Mouse (Mus musculus) heart, adult 11 months (tissue): ENCODE data around the gene Timm8a2.

Experiments
- DNase-seq: peaks from one replicate; pipeline ENCODE4 v3.0.0; 2022

Gene Timm8a2

DNA sequence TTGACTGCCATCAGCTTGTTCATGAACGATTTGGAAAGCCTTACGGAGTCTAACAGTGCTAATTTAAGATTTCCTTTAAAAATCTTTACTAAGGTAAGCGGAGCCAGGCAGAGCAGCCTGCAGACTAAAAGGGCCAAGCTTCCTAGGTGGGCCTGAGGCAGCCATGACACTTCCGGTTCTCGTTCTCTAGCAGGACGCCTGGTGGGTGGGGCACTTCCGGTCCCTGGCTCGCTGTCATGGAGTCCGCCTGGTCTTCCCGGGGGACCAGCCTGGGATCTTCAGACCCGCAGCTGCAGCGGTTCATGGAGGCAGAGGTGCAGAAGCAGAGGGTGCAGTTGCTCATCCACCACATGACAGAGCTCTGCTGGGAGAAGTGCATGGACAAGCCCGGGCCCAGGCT is at the start of gene Timm8a2:
Gene Timm8a2, plus strand, starts transcription at position 224 of the 400 bp plus-strand sequence.
- DNase-seq = no peak

DNA sequence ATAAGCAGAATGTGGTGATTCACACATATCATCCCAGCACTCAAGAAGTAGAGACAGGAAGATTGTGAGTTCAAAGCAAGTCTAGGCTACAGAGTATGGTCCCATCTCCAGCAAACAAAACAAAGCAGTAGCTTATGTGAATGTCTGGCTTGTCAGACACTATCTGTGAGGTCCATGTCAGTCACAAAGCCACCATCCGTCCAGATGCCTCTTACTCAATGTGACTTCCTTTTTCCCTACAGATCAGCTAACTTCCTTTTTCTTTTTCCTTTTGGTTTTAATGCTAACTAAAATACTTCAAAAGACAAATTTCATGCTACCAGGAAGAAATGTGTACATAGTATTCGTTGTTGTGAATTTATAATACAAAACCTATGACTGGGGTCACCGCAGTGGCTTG is 49.0 kb upstream of the Timm8a2 start:
- DNase-seq = peak; percentile 93

DNA sequence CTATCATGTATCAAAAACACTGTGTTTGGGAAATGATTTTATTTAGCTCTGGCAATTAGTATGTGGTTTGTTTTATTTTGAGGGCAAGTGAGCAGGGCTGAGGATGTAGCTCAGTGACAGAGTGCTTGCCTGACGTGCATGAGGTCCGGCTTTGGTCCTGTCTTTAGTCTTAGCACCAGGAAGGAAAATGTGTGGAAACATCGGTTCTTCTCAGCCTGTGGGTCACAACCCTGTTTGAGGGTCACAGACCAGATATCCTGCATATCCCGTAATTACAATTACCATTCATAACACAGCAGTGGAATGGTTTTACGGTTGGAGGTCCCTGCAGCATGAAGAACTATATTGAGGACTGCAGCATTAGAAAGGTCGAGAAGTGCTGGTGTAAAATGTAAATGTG is 48.4 kb upstream of the Timm8a2 start:
- peak; percentile 80 for DNase-seq

DNA sequence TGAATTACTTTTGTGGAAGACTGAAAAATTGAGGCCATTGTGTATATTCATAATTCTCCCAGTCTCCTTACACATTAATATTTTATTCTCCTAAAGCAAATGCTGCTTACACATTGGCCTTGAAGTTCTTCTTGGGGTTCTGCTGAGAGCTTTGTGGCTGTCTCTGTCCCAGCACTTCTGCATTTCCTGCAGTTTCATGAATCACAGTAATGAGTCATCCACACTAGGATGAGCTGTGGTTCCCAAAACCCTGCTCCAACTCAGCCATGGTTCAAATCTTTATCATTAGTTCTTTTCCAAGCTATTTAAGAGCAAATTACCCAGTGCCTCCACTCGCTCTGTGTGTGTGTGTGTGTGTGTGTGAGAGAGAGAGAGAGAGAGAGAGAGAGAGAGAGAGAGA is 47.2 kb upstream of the Timm8a2 start:
- peak; percentile 85 for DNase-seq

DNA sequence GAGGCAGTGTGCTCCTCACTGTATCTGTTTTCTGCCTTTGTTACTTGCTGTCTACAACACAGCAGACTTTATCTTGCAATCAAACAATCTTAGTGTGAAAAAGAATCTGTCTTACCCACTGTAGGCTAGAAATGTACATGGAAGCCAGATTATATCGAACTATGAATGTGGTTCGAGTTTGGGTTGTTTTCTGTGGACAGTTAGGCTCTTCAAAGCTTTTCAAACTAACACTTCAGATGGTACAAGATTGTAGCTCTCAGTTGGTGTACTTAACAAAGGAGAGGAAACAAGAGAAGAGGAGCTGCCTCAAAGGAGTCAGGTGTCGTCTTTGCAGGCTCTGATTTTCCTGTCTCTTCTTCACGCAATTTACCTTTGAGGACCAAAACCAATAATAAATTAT is 46.8 kb upstream of the Timm8a2 start:
- peak; percentile 52 for DNase-seq

DNA sequence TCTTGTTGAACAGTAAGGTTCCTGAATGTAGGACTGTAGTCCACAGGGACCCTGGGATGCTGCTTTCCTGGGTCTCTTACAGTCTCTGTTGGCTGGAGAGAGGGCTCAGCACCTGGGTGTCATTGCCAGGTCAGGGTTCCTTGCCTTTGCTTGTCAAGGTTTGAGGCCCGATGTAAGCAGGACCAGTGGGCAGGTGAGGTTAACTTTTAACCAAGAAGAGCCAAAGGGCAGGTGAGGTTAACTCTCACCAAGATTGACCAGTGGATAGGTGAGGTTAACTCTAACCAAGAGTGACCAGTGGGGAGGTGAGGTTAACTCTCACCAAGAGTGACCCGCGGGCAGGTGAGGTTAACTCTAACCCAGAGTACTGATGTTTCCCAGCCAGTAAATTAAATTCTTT is 45.1 kb upstream of the Timm8a2 start:
- peak; percentile 78 for DNase-seq

DNA sequence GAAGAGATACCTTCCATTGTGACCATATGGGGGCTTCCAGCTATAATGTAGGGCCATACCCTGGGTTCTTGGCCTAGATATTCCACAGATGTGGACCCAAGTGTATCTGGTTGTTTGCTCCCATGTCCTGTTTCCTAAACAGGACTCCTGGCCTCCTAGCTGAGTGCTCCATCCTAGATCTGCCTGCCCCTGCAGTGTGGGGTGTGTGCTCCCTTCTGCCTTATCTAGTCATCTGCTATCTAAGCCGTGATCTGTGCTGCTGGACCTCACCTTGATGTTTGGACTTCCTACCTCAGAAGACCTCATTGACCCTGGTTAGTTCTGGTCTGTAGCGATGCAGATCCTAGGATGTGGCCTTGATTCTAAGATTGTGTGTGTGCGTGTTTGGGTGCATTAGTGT is 44.6 kb upstream of the Timm8a2 start:
- DNase-seq = peak; percentile 71

DNA sequence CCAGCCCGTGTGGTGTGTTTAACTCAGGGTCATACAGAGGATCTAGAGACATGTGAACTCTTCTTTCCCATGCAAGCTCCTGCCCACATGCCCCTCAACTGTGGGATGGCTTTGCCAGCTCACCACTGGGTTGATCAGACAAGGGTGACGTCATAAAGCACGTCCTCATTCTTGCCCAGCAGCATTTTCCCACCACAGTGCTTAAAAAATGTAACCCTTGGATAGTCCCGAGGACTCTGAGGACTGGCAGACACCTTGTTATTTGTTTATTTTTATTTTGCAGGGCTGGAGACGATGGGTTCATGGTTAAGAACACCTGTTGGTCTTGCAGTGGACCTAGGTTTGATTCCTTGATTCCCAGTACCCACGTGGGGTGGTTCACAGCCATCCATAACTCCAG is 43.6 kb upstream of the Timm8a2 start:
- peak; percentile 54 for DNase-seq

DNA sequence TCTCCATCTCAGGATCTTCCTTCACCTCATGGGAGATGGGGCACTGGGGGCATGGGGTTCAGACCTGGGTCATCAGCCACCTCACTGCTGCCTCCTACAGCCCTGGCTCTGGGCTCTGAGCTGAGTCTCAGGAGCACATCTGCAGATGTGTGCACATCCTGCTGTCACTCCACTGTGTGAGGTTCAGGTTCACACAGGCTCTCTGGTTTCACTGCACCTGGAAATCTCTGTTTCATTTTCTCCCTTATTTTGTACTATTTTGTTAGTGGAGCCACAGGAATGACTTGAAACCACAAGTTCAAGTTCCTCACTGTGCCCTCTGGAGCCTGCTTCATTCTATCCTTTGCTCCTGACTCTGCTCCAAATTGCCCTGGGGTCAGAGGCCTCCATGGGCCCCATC is 42.6 kb upstream of the Timm8a2 start:
- DNase-seq = peak; percentile 77

DNA sequence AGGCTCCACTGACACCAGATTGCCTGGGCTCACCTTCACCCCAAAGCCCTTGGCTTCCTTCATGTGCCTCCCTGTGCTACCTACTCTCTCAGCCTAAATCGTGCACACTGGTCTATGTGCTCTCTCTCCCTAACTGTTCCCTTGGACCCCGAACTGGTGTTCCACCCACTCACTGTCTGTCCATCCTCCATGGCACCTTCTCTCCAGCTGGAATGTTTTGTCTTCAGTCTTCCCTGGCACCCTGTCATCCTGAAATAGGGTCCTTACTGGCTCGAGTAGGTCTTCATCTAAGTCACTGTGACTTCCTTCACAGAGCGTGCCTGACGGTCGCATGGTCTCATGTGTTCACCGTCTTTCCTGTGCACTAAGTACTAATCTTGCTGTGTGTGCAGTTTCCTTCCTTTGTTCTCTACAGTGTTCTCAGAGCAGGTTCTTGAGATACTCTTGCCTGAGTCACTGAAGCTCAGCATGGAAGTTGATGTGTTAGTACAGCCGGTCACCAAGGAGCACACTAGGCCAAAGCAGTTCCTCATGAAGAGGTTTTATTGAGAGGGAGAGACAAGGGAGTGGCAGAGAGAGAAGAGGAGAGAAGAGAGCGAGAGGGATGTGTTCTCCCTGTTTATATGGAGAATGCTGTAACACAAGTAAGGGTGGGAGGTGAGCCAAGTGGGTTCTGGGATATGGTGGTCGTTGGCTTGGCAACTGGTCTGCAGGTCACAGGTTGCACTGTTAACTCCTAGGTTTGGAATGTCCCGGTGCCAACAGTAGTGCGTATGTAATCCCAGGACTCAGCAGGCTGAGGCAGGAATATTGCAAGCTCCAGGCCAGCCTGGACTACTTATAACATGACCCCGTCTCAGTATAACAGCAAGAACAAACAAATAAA is 41.8 kb upstream of the Timm8a2 start:
- peak; percentile 83 for DNase-seq

DNA sequence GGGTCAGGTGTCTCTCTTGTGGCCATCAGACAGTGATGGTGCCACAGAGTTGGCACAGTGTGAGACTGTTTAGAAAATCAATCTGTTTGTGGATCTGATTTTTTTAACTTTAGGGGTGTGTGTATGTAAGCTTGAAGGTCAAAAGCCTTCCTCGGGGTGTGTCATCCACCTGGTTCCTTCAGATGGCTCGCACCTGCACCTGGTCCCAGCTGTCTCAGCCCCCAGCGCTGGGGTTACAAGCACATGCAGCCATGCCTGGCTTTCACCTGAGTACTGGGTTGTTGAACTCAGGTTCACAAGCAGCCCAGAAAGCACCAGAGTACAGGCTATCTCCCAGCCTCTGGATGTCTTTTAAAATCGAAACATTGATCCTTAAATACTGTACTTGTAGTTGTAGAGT is 40.9 kb upstream of the Timm8a2 start:
- peak; percentile 64 for DNase-seq

DNA sequence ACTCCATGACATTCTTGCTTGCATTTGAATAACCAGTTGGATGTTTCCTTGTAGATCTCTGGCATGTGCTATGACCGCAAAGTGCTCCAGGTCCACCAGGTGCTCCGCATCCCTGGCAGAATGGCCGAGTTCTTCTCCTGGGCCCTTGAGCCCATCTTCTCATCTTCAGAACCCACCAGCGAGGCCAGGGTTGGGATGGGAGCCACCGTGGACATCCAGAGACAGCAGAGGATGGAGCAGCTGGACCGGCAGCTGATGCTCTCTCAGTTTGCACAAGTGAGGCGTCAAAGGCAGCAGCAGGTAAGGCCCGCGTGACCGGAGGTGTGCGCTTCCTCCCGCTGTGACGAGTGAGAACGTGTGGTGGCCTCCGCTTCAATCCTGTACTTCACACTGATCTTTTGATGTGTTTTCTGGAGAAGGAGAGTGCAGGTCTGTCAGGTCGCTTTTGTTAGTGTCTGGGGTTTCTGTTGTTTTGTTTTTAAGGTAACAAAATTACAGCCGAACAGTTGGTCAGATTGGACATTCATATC is 40.2 kb upstream of the Timm8a2 start:
- peak; percentile 91 for DNase-seq

DNA sequence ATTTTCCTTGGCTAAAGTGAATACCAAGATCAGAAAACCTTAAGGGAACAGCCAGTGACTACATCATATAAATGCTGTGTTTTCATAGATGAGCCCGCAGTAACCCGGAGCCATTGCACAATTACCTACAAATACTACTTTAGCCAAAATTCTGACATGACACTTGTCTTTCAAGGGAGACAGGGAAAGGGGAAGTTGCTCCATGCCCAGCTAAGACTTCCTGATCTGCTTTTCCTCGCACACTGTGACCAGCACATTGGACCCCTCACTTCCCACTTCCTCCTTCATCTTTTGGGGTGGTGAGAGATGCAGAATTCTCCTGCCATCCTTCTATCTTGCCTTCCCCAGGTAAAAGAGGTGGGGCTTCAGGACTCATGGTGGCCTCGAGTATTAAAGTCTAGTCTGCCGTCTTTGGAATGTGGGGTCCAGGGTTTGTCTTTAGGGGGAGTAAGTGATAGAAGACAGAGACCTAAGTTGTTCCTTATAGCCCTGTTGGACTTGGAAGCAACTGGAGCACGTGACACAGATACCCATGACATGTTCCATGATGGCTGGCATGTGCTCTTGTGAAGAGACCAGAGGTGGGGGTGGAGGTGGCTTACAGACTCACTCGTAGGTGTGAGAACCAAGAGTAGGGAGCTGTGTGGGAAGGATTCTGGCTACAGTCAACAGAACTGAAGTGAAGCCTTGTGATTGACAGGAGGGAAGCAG is 39.5 kb upstream of the Timm8a2 start:
- DNase-seq = peak; percentile 93

DNA sequence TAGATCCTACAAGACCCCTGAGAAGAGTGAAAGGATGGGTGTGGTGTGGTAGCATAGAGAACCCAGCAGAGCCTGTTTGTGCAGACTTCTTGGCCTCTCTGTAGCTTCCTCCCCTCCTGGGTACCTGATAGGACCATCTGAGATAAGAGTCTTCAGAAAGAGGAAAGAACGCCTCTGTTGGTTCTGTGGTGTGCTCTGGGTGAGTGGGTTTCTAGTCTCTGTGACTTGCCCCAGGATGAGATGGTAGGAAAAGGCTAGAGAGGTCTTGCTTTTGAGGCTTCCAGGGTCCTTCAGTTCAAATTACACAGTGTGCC is 39.0 kb upstream of the Timm8a2 start:
- no peak for DNase-seq

DNA sequence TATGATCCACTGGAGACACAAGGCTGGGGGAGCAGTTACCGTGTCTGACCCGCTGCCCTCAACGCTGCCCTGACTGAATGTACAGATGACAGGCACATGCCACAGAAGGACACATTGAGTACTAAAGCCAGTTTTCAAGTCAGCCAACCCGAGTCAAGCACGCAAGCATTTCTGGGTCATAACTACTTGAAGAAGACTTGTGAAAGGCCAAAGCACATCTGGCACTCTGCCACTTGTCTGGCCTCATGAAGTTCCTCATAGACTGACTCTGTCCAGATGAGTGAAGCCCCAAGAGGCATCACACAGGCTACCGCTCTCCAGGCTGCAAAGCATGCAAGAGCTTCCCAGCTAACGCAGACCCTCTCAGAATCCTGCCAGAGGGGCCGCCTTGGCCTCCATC is 37.7 kb upstream of the Timm8a2 start:
- DNase-seq = peak; percentile 98

DNA sequence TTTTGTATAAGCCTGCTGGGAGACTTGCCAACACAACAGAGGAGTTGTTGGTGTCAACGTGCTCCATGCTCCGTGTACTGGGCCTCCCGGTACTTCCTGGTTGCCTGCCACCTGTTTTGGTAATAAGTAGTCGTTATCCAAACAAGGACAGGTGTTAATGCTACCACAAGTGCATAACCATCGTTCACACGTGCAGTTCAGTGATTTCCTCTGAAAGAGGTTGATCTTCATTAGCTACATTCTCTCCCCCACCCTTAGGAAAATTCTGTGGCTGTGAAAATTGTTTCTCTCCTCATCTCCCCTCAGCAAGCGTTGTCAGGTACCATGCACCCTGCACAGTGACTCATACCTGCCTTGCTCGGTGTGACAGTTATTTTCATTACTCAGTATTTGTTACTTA is 35.0 kb upstream of the Timm8a2 start:
- peak; percentile 41 for DNase-seq

DNA sequence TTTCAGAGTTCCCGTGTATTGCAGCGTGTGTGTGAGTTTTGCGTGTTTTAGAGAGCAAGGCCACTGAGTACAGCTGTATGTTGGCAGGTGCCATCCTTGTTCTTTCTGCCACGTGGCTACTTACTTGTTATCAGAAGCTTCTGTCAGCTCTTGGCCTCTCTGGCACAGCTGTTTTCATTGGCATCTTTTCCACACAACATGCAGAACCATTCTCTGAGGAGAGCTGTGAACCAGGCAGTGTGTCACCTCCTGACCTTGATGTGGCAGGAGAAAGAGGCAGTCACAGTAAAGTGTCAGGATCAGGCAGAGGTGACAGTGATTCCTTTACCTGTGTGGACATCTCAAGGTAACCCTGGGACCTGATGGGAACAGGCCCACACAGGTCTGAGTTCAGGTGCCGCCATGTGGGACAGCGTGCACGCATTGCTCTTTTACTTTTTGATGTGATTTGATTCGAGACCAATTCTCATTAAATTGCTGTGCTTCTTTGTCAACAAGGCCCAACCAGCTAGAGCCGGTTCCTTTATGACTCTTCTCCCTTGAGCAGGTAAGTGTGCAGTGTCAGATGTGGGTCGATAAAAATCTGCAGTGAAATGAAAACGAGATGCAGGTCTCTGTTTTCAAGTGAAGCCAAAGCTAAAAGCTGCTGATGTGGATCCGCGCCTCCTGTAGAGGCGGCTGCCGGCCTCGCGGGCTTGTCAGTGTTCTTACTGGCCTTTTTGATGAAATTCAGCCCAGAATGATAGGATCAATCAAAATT is 33.9 kb upstream of the Timm8a2 start:
- peak; percentile 86 for DNase-seq

DNA sequence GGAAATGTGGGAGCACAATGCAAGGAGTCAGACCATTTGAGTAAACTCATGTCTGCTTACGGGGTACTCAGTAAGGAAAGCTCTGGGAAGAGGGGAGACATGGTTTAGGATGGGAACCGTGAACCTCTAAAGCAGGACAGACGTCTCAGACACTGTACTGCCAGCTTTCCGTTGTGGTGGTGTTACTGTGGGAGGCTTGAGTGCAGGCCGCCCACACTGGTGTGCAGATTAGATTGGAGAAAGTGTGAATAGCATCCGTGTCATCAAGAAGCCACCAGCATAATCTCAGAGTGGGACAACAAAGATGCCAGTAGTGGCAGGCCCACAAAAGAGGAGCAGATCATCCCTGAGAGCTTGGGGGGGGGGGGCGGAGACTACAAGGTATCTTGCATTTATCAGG is 32.2 kb upstream of the Timm8a2 start:
- DNase-seq = peak; percentile 49

DNA sequence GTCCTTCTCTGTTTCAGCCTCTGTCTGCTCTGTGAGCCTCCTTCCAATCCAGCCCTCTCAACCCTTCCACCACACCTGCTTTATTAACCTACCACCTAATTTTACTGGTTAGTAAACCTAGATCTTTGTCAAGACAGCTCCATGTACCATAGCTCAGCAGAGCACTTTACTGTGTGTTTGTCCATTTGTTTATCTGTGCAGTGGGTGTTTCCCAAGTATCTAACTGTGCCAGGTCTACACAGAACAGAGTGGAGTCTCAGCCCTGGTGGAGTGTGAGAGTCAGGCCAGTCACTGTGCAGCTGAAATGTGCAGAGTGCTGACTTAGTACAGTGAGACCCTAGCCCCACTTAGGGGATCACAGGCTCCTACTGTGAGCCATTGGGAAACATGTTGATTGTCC is 30.7 kb upstream of the Timm8a2 start:
- no peak for DNase-seq

DNA sequence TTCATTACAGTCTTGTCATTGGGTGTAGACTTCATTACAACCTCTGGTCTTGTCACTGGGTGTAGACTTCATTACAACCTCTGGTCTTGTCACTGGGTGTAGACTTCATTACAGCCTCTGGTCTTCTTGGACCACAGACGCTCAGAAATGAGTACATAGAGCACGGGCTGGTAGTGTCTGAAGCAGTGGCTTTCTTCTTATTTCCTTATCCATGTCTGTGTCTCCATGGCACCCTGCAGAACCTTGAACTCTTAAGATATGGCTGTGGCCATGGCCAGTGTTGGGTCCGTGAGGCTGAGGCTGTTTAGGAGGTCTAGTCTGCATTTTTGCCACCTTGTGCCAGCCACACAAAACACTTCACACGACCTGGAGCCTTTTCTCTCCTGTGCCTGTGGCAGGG is 26.2 kb upstream of the Timm8a2 start:
- DNase-seq = no peak

DNA sequence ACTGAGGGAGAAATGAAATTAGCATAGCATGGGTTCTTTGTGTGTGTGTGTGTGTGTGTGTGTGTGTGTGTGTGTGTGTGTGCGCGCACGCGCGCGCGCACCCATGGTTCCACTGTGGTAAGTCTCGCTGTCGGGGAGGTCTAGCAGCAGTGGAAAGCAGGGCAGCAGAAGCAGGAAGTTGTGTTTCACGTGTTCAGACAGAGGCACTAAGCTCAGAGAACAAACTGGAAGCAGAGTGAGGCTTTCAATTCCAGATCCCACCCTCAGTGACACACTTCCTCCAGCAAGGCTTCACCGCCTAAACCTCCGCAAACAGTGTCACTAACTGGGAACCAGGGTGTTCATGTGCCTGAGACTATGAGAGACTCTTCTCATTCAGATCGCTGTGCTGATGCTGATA is 25.0 kb upstream of the Timm8a2 start:
- DNase-seq = peak; percentile 98

DNA sequence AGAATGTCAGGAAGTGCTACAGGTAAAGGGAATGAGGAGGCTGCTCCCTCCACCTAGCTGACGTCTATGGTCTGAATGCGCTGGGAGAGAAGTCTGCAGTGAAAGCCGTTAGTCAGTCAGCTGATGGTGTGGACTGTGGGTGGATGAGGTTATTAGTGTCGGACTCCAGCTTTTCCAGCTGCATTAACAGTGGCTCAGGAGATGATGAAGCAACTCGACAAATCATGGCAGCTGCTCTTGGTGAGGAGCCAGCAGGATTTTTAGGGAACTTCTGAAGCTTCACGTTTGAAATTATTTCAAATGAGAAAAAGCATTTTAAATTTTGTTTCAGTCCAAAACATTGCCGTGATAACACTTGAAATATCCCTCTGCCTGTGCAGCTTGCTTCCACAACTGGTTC is 24.2 kb upstream of the Timm8a2 start:
- peak; percentile 96 for DNase-seq

DNA sequence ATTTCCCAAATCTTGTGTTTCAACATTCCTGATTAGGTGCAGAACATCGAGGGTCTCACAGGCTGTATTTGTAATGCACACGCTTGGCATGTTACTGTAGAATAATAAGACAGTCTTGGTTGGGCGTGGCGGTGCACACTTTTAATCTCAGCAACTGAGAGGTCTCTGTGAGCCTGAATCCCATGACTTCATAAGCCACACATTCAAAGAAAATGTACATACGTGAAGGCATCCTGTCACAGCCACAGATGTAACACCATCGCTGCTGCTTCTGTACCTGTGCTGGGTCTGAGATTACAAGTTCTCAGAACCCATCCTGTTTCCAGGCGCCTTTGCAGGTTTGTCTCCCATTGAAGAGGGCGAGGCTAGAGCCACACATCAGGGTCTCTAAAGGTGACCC is 22.7 kb upstream of the Timm8a2 start:
- no peak for DNase-seq

DNA sequence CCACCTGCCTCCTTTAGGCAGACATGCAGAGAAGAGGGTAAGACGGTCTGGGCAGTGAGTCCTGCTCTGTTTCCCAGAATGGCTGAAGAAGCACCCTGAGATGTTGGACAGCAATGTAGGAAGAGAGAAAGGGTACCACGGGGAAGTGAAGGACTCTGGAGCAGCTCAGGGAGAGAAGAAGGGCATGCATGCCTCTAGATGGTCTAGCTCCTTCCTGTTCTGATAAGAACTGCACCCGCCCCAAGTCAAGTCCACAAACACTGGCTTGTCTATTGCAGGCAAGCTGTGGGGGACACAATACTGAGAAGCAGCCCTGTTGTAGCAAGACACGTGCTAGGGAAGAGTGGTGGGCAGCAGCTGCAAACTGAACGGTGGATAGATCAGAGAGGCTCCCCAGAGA is 22.3 kb upstream of the Timm8a2 start:
- no peak for DNase-seq
